Mouse (Mus musculus) gastrocnemius, postnatal 14 days (tissue): ENCODE data around the gene Hecw1. TPM values are rescaled to one million over a fixed set of nuclear protein-coding genes. Genes with fewer than 3 reads are reported as not detected.
"Not testable (repeated sequence)": the region's sequence is repeated elsewhere in the genome, so short reads cannot be mapped to it uniquely, and the experiment has no call there.

Source experiments
- DNase-seq: peaks from one replicate; pipeline ENCODE4 v3.0.0; 2021; ENCODE audit warnings: mixed read lengths
- intact Hi-C: fragments of 180-260 bp; cut with DNase I; formaldehyde crosslinking; loops from one replicate; pipeline ENCODE4 v1.15.1; 2025; ENCODE audit warnings: low total_unique reads
- total RNA-seq, 2 experiments: library from RNA; stranded (reverse); gene quantifications; 2 replicates each; pipeline ENCODE4 v1.2.3; 2021

Gene Hecw1
- total RNA-seq, 2 experiments from 2014 or later = 0.25 TPM; not detected in 1

DNA sequence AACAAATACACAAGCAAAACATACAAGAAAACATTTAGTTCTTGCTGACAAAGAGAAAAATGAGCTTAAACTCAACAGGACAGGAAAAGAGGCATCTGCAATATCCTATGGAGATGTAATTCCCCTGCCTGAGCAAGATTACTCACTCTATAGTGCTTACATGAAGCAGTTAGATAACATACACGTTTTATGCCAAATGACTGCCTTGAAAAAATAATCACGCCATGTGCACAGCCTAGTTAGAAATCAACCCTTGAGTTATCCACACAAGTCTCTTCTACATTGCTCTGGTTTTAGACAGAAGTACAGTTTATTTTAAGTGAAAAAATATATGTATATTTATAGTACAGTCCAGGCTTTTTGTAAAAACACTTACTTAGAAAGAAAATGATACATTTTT is 98.2 kb downstream of the Hecw1 start:
- no peak for DNase-seq
- intact Hi-C loops = no loop called here

DNA sequence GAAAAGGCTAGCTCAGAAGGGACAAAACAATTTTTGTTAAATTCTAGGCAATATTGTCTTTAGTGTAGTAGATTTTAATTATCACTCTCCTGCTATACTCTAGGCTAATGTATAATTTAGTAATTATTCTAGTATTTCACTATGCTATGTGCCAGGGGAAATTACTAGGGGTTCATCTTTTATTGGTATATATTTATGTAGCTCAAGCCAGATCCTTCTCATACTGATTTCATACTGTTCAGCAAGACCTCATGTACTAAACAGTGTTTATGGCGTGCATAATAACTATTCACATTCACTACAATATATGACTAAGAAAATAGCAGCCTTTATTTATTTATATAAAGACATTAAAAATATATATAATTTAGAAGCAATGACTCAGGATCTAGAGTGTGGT is 109.6 kb downstream of the Hecw1 start:
- intact Hi-C loops = no loop called here
- no peak for DNase-seq

DNA sequence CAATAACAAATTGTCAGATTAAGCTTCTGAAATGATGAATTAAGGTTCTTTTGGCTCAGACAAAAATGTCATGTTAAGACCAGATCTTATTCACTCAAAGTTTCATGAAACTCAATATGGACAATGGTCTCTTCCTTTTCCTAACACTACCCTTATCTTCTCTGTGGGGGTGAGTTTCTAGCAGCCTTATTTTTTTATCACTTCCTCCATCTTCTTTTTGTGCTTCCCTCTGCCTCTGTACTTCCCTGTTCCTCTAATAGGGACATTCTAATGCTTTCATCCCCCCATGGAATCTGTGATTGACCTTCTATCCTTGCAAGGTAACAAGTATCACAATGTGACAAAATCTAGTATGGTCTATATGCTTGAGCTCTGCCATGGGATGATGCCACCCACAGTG is 148.6 kb downstream of the Hecw1 start:
- intact Hi-C loops = no loop called here
- no peak for DNase-seq

GRCm38 (mm10) chr13:14365546-14365945 is 157.5 kb downstream of the Hecw1 start:
- intact Hi-C loops = no loop called here
- DNase-seq = no peak

DNA sequence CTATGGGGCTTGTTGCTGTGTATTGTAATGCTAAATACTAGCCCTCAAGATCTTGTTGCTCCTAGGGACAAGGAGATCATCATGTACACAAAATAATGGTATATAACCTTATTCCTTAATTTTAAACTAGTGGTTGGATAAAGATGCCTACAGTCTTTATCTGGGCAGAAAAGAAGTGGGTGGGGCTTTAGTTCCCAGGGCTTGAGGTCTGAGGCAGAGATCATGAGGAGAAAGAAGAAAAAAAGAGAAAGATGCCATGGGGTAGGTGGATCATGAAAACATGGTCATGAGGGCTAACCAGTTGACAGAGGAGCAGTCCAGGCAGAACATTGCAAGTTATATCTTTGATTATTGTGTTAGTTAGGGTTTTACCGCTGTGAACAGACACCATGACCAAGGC is 195.8 kb downstream of the Hecw1 start:
- DNase-seq = no peak
- intact Hi-C loops = no loop called here

- DNase-seq = no peak
- intact Hi-C loops = no loop called here
Observed at GRCm38 (mm10) chr13:14306617-14307016, 216.4 kb downstream of the Hecw1 start.

- DNase-seq = no peak
- intact Hi-C loops = no loop called here
Observed at GRCm38 (mm10) chr13:14304103-14304502, 218.9 kb downstream of the Hecw1 start.

DNA sequence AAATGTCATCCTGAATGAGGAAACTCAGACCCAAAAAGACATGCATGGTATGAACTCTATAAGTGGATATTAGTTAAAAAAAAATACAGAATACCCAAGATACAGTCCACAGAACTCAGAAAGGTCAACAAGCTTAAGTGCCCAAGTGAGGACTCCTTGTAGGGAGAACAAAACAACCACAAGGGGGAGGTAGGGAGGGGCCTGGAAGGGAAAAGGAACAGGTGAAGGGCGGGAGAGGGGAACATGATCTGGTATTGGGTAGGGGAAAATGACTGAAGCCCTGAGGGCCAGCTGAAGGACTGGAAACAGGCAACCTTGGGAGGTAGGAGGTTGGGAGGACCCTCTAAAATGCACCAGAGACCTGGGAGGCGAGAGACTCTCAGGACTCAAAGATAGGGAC is 220.1 kb downstream of the Hecw1 start:
- DNase-seq = no peak
- intact Hi-C loops = no loop called here

DNA sequence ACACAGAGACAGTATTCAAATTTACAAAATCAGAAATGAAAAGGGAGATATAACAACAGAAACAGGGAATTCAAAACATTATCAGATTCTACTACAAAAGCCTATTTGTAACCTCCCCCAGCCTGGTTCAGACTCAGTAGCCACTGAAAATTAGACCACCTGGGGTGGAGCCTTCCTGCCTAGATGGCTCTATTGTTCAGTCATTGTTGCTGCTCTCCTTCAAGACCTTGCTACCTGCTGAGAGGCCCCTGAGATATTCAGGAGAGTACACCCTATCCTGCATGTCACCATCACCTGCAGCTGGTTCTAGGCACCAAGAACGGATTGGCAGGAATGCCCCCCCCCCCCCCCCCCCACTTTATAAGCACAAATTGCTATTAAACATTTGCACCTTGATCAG is 233.0 kb downstream of the Hecw1 start:
- no peak for DNase-seq
- intact Hi-C loops = no loop called here

DNA sequence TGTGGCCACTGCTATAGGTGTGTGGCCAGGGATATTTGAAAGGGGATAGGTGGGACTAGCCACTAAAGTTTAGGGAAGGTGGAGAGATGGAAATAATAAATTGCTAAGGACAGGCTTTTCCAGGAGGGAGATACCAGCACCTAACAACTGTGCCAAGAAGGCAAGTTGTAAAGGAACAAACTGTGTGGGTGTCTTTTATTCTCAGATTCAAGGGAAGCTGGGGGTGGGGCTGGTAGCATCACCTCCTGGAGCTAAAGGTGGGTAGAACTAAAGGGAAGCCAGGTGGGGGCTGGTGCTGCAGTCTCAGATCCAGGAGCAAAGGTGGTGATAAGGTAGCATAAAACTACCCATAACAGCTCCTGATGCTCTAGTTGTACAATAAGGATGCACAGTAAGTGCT is 251.6 kb downstream of the Hecw1 start:
- intact Hi-C loops = no loop called here
- DNase-seq = no peak

DNA sequence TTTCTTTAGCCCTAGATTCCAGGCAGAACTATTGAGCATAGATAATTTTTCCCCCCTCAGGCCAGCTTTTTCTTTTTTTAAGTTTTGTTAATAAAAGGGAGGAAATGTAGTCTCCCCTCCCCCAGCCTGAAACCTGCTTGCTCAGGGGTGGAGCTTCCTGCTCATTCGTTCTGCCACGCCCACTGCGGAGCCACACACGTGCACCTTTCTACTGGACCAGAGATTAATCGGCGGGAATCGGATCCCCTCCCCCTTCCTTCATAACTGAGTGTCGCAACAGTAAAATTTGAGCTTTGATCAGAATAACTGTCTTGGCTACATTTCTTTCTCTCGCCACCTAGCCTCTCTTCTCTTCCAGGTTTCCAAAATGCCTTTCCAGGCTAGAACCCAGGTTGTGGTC is 262.1 kb downstream of the Hecw1 start:
- intact Hi-C loops, DNase-seq: not testable (repeated sequence)

DNA sequence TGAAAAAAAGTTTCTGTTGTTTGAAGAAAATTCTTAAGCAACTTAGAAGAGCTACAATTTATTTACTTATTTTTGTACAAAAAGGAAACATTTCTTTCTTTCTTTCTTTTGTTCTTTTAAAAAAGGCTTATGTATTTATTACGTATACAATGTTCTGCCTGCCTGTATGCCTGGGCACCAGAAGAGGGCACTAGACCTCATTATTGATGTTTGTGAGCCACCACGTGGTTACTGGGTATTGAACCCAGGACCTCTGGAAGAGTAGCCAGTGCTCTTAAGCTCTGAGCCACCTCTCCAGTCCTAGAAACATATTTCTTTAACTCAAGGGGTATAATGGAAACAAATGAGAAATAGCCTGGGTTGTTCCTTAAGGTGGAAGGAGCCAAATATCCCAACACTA is 277.1 kb downstream of the Hecw1 start:
- DNase-seq = no peak
- intact Hi-C loops = no loop called here

GRCm38 (mm10) chr13:14179669-14180068 is 343.4 kb downstream of the Hecw1 start:
- DNase-seq = no peak
- intact Hi-C loops = loop anchor here (5.0 kb wide), 1 partner anchor 297 kb away; no protein-coding TSS in a partner anchor

DNA sequence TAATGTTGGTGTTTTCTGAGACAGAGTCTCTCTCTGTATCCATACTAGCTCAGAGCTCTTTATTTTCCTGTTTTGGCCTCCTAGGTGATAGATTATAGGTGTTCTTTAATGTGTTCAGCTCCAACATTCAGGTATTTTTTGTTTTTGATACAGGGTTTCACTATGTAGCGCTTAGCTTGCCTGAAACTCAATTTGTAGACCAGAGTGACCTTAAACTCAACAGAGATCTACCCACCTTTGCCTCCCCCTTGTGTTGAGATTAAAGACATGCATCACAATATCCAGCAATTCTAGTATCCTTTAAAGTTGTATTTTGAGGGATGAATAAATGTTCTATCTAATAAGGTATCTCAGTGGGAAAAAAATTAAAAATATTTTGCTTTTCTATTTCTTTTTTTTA is 345.0 kb downstream of the Hecw1 start:
- intact Hi-C loops = no loop called here
- no peak for DNase-seq

Other genes starting within 250 kb of the Hecw1 start
- 10 to 100 TPM; 40.8 to 41.5 TPM for gene Mrpl32, start 89.9 kb upstream of the Hecw1 start, total RNA-seq
- gene Psma2, start 90.0 kb upstream of the Hecw1 start, total RNA-seq = 10 to 100 TPM; 54.6 to 55.8 TPM
- 1 to 10 TPM; 9.5 to 10.0 TPM for gene AW209491, start 106.9 kb upstream of the Hecw1 start, total RNA-seq